ENCODE assay signal across 8 mouse cellular contexts in the genomic region with DNA sequence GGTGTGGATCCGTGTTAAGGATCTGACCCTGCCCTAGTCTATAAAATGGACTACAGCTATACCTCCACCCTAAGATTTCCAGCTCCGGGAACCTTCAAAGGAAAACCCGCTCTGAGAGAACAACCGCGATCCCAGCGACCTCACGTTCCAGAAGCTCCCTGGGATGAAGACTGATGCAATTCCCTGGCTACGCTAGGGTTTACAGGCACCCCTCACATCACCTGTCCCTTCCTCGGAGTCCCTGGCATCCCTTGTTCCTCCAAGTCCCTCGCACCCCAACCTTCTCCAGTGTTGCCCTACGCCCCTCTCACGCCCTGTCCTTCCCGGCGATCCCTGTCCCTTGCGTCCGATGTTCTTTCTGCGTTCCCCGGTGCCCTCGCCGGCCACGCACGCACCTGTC. TPM values are rescaled to one million over a fixed set of nuclear protein-coding genes. Genes with fewer than 3 reads are reported as not detected.
DNase-seq lines count a peak whose midpoint lies in the region; ATAC-seq and TF ChIP-seq lines count a peak whose summit lies in the region.

No protein-coding gene starts in this region.

- no peak for DNase-seq in lung, adult 2 months
- DNase-seq in lung, postnatal 4 days = no peak
- peak; percentile 29 for DNase-seq in hindbrain, postnatal 0 days (ENCODE audit: low spot score)
- no peak for DNase-seq in cerebellum, postnatal 14 days
- DNase-seq in adrenal gland, adult (ENCODE audit: inconsistent age in 2 of 2, low spot score in 1 of 2) = no peak
- DNase-seq in cerebellum, adult 8-10 months = no peak

- no peak for TF ChIP-seq POLR2A in lung, adult 2 months (IDR thresholded peaks at IDR 0.05; ENCODE audit: borderline replicate concordance, extremely low read depth, low read depth, low read length)
- TF ChIP-seq POLR2A in cortical plate, adult 2 months (IDR thresholded peaks at IDR 0.05; ENCODE audit: extremely low read depth, insufficient read depth, low read length) = no peak

- H3K4me2 ChIP-seq in hindbrain, postnatal 0 days (ENCODE audit: low read depth, low read length) = peak overlapping the region; percentile 91
- peak overlapping the region; percentile 83 for H3K4me2 ChIP-seq in neural tube, embryonic 13.5 days

- H3K27ac ChIP-seq in cortical plate, adult 2 months (ENCODE audit: insufficient read depth, low read length) = peak overlapping the region; percentile 22; the same call in 1 of the 2 replicates
- H3K27ac ChIP-seq in hindbrain, postnatal 0 days = peak overlapping the region; percentile 88
- peak overlapping the region; percentile 75 for H3K27ac ChIP-seq in neural tube, embryonic 13.5 days (replicated peaks)

- WGBS in lung, adult 2 months = under 1% methylated on average over 22 of the region's 22 CpGs
- under 1% methylated on average over 22 of the region's 22 CpGs for WGBS in hindbrain, postnatal 0 days
- under 1% methylated on average over 22 of the region's 22 CpGs for WGBS in neural tube, embryonic 13.5 days

- peaks cover 13% of the 10 kb centered on the region for H3K4me1 ChIP-seq in lung, adult 2 months (ENCODE audit: control insufficient read depth, insufficient read depth, low read length)
- peaks cover 4% of the 10 kb centered on the region; the same call in 1 of the 2 replicates for H3K4me1 ChIP-seq in cortical plate, adult 2 months (ENCODE audit: control insufficient read depth, insufficient read depth, low read length)
- H3K4me1 ChIP-seq in hindbrain, postnatal 0 days (ENCODE audit: insufficient read depth, low read length) = peaks cover 5% of the 10 kb centered on the region; the same call in 1 of the 2 replicates
- H3K4me1 ChIP-seq in neural tube, embryonic 13.5 days (replicated peaks) = peaks cover 21% of the 10 kb centered on the region

- TF ChIP-seq CTCF in lung, adult 2 months (IDR thresholded peaks at IDR 0.05; ENCODE audit: insufficient read depth, low read length) = no peak
- no peak for TF ChIP-seq CTCF in cortical plate, adult 2 months (IDR thresholded peaks at IDR 0.05; ENCODE audit: extremely low read depth, insufficient read depth, low read length)
- TF ChIP-seq CTCF in hindbrain, postnatal 0 days (IDR thresholded peaks at IDR 0.05; ENCODE audit: low read depth) = no peak

- H3K9ac ChIP-seq in hindbrain, postnatal 0 days (replicated peaks; ENCODE audit: low read length) = peak overlapping the region; percentile 73
- peak overlapping the region; percentile 86 for H3K9ac ChIP-seq in neural tube, embryonic 13.5 days

- ATAC-seq in hindbrain, postnatal 0 days = no peak; the same call in none of the 2 replicates
- peak; percentile 28 for ATAC-seq in neural tube, embryonic 13.5 days (ENCODE audit: low read depth)

- H3K9me3 ChIP-seq in hindbrain, postnatal 0 days (ENCODE audit: low read length) = no peaks in the 10 kb centered on the region
- H3K9me3 ChIP-seq in neural tube, embryonic 13.5 days = no peaks in the 10 kb centered on the region

- H3K4me3 ChIP-seq in lung, adult 2 months (replicated peaks; ENCODE audit: extremely low read depth, low read depth, low read length) = peak overlapping the region; percentile 96
- H3K4me3 ChIP-seq in cortical plate, adult 2 months (ENCODE audit: insufficient read depth, low read length) = peak overlapping the region; percentile 91
- H3K4me3 ChIP-seq in hindbrain, postnatal 0 days (ENCODE audit: low read length) = peak overlapping the region; percentile 88
- peak overlapping the region; percentile 66 for H3K4me3 ChIP-seq in neural tube, embryonic 13.5 days

- no peaks in the 10 kb centered on the region for H3K27me3 ChIP-seq in hindbrain, postnatal 0 days (ENCODE audit: insufficient read depth, low read length)
- no peaks in the 10 kb centered on the region for H3K27me3 ChIP-seq in neural tube, embryonic 13.5 days

- H3K36me3 ChIP-seq in hindbrain, postnatal 0 days (ENCODE audit: insufficient read depth, low read length) = peaks cover 15% of the 10 kb centered on the region
- H3K36me3 ChIP-seq in neural tube, embryonic 13.5 days = peaks cover 33% of the 10 kb centered on the region

RNA-seq across cellular contexts. Expression of gene Usp36, which starts 0.5 kb away (rescaled TPM):
- polyA plus RNA-seq in lung, adult 2 months (2012; rRNA removed) = 18.2 and 19.0 TPM in 2 replicates
- polyA plus RNA-seq in cortical plate, adult 2 months (2012; rRNA removed) = 26.7 and 27.3 TPM in 2 replicates
- 19.7 and 20.6 TPM in 2 replicates for total RNA-seq in hindbrain, postnatal 0 days (2014; rRNA removed)
- 12.6 and 12.8 TPM in 2 replicates for polyA plus RNA-seq in hindbrain, postnatal 0 days (2015; fragmentation: Nextera tagmentation; extraction: Ambion mirVana)
- 15.6 and 17.9 TPM in 2 replicates for polyA plus RNA-seq in neural tube, embryonic 13.5 days (2015; fragmentation: Nextera tagmentation; extraction: Ambion mirVana)

RNA-seq across cellular contexts. Expression of gene Cyth1, which starts 41.2 kb away (rescaled TPM):
- 23.1 and 24.0 TPM in 2 replicates for polyA plus RNA-seq in lung, adult 2 months (2012; rRNA removed)
- 69.2 and 80.3 TPM in 2 replicates for polyA plus RNA-seq in cortical plate, adult 2 months (2012; rRNA removed)
- total RNA-seq in hindbrain, postnatal 0 days (2014; rRNA removed) = 42.9 and 48.3 TPM in 2 replicates
- polyA plus RNA-seq in hindbrain, postnatal 0 days (2015; fragmentation: Nextera tagmentation; extraction: Ambion mirVana) = 15.7 and 19.5 TPM in 2 replicates
- 24.4 and 25.2 TPM in 2 replicates for polyA plus RNA-seq in neural tube, embryonic 13.5 days (2015; fragmentation: Nextera tagmentation; extraction: Ambion mirVana)

RNA-seq across cellular contexts. Expression of gene Cep295nl, which starts 52.7 kb away (rescaled TPM):
- polyA plus RNA-seq in lung, adult 2 months (2012; rRNA removed) = 0.28 and 0.32 TPM in 2 replicates
- polyA plus RNA-seq in cortical plate, adult 2 months (2012; rRNA removed) = 0.26 and 0.48 TPM in 2 replicates
- 0.31 and 1.2 TPM in 2 replicates for total RNA-seq in hindbrain, postnatal 0 days (2014; rRNA removed)
- 0.20 and 0.47 TPM in 2 replicates for polyA plus RNA-seq in hindbrain, postnatal 0 days (2015; fragmentation: Nextera tagmentation; extraction: Ambion mirVana)
- polyA plus RNA-seq in neural tube, embryonic 13.5 days (2015; fragmentation: Nextera tagmentation; extraction: Ambion mirVana) = 0.13 TPM in 1 of 2 replicates, not detected in the other

Comparison
In these comparisons a context has a peak if more than half of its experiments do, and no peak if none do; other contexts are left out.
1. H3K27ac ChIP-seq: peak in every context shown above with its lines; median percentile 88 in hindbrain, postnatal 0 days; 75 in neural tube, embryonic 13.5 days; 22 in cortical plate, adult 2 months.